Mouse (Mus musculus) ES-E14 (cell line): ENCODE measurements around the gene Rps27l.

ENCODE experiments used
- HCFC1 ChIP-seq: IDR thresholded peaks from 2 replicates; pipeline ENCODE4 v1.6.1; 2012; ENCODE audit warnings: low read length, inconsistent platforms, borderline replicate concordance; ENCODE audit not compliant: insufficient read depth
- MAFK ChIP-seq: IDR thresholded peaks from 2 replicates; pipeline ENCODE4 v1.6.1; 2014; ENCODE audit warnings: mild to moderate bottlenecking, low read depth, low read length, inconsistent platforms; ENCODE audit not compliant: insufficient read depth
- ZC3H11A ChIP-seq: IDR thresholded peaks from 2 replicates; pipeline ENCODE4 v1.6.1; 2012; ENCODE audit warnings: low read depth, mild to moderate bottlenecking, inconsistent platforms, low read length, borderline replicate concordance

- TF ChIP-seq HCFC1 (no peak), MAFK (no peak), ZC3H11A (no peak)
Observed at GRCm38 (mm10) chr9:66918672-66919330, 27.1 kb upstream of the Rps27l start.
